Mouse (Mus musculus) central nervous system, embryonic 14 days (tissue): ENCODE data around the gene Megf6. TPM values are rescaled to one million over a fixed set of nuclear protein-coding genes. Genes with fewer than 3 reads are reported as not detected.

Experiments used
- polyA plus RNA-seq: library from polyadenylated mRNA; depleted of rRNA; stranded (reverse); fragments of >200 nt; gene quantifications from 2 replicates; pipeline ENCODE4 v1.2.3, GENCODE M21; 2012; rRNA removed

Megf6 gene
- polyA plus RNA-seq = 11.6 and 25.3 TPM in 2 replicates

DNA sequence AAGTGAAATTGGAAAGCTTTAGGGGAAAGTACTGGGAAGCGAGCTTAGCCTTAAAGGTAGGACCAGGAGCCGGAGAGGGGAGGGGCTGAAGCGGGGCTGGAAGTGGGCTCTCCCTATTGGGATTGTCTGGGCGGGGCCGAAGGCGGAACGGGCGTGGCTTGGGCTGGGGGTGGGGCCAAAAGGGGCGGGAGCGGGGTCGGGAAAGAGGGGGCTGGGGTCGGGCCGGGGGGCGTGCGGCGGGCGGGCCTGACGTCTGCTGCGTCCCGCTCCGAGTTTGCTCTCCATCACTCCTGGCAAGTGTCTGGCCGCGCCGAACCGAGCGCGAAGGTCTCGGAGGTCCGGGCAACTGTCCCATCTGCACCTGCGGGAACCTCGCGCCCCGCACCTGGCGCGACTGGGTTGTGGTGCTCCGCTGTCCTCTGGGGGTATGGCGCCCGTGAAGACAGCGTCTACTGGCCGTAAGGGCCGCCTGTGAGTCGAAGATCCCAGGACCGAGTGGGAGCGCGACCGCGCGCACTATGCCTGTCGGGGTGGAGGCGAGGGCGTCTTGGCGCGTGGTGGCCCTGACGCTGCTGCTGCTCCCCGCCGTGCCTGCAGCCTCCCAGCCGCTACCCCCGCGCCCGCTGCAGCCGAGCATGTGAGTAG lies at the start of gene Megf6:
Gene Megf6, plus strand, starts transcription at position 225 of the 645 bp plus-strand sequence.

DNA sequence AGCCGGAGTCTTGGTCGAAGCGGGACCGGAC lies 30.5 kb upstream of the Megf6 start, which contains the start of gene Trp73:
Gene Trp73, minus strand, starts transcription at position 27 of the 31 bp plus-strand sequence.

GRCm38 (mm10) chr4:154142211-154143040 lies 28.1 kb upstream of the Megf6 start, which contains the start of gene Wrap73:
Gene Wrap73 (plus strand): TSS chr4:154142372.

GRCm38 (mm10) chr4:154160538-154161390 lies 9.8 kb upstream of the Megf6 start, which contains the start of gene Tprgl:
Gene Tprgl (minus strand): TSS chr4:154160666.

GRCm38 (mm10) chr4:154301466-154301881 lies 130.9 kb downstream of the Megf6 start, which contains the start of gene Arhgef16:
Gene Arhgef16 (minus strand): TSS chr4:154301676.

Other genes with a start within 250 kb of the Megf6 start
- gene A430005L14Rik, start 213.5 kb upstream of the Megf6 start, polyA plus RNA-seq = 41.6 and 45.3 TPM in 2 replicates
- 21.5 and 22.3 TPM in 2 replicates for gene Dffb, start 195.6 kb upstream of the Megf6 start, polyA plus RNA-seq
- 16.4 and 16.9 TPM in 2 replicates for gene Cep104, start 195.5 kb upstream of the Megf6 start, polyA plus RNA-seq
- 58.0 and 62.6 TPM in 2 replicates for gene Lrrc47, start 159.0 kb upstream of the Megf6 start, polyA plus RNA-seq
- 6.4 and 7.5 TPM in 2 replicates for gene Smim1, start 144.5 kb upstream of the Megf6 start, polyA plus RNA-seq
- gene Ccdc27, start 128.1 kb upstream of the Megf6 start, polyA plus RNA-seq = not detected in 2 replicates
- 3.1 and 5.3 TPM in 2 replicates for gene Trp73, start 30.5 kb upstream of the Megf6 start, polyA plus RNA-seq
- gene Wrap73, start 28.4 kb upstream of the Megf6 start, polyA plus RNA-seq = 50.5 and 59.0 TPM in 2 replicates
- gene Tprgl, start 10.1 kb upstream of the Megf6 start, polyA plus RNA-seq = 122 and 127 TPM in 2 replicates
- 0.39 and 2.0 TPM in 2 replicates for gene Arhgef16, start 130.9 kb downstream of the Megf6 start, polyA plus RNA-seq
- gene B230104I21Rik, start 165.4 kb downstream of the Megf6 start, polyA plus RNA-seq = 0.06 TPM in 1 of 2 replicates, not detected in the other